Comparison of ENCODE assay signal across 12 mouse cellular contexts in the genomic region with DNA sequence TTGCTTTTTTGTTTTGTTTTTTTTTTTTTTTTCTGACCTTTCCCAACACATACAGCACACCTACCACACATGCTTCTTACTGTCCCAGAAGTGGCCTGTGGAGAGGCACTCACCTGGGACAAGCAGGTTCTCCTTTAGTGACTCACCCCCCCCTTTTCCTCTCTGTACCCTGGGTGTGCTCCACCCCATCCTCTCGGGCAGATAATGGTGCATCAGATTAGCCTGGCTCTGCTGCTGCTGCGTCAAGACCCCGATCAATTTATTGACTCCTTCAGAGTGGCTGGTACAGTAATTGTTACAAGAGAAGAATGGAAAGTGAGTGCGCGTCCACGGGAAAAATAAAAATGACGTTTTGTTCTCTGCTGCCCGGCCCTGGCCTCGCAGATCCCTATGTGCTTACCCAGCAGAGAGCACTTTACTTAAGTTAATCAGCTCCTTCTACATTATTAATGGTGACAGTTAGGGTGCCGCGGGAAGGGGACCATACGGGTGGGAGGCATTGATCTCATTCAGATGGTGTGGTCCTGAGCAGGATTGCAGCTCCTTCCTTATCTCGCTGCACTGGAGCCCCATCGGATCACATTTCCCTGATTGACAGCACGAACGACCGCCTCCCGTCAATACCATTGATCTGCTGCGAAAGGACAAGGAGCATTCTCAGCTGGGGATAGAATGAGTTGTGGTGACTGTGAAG.
A peak's percentile ranks its signal among the peaks of the same experiment; 100 is the strongest.
DNase-seq lines count a peak whose midpoint lies in the region; ATAC-seq and TF ChIP-seq lines count a peak whose summit lies in the region.
"Had no signal": no experiment of that assay in that cellular context is flagged by ENCODE, and none has a peak within 500 bp of the region (broad histone marks: within the 10 kb centered on the region; RNA-seq: fewer than 3 reads in every experiment).

No protein-coding gene starts in this region.

- ATAC-seq in lung, postnatal 0 days = no peak
- peak; percentile 64; the same call in 1 of the 2 replicates for ATAC-seq in hindbrain, embryonic 11.5 days (ENCODE audit: low FRiP score)
- no peak for ATAC-seq in liver, embryonic 15.5 days (ENCODE audit: insufficient read depth)

- H3K4me2 ChIP-seq in lung, postnatal 0 days (replicated peaks; ENCODE audit: low read depth, low read length) = peak overlapping the region; percentile 6; the same call in 1 of the 2 replicates
- 0 out of 2 replicates have a peak overlapping the region, but pooled peaks have one; percentile 11 for H3K4me2 ChIP-seq in hindbrain, embryonic 11.5 days (replicated peaks; ENCODE audit: low read depth, low read length)
- peak overlapping the region; percentile 2; the same call in 1 of the 2 replicates for H3K4me2 ChIP-seq in liver, embryonic 15.5 days
- H3K4me2 ChIP-seq: limb, embryonic 15.5 days had no signal

- no peak overlapping the region for H3K9ac ChIP-seq in lung, postnatal 0 days (replicated peaks; ENCODE audit: low read depth)
- no peak overlapping the region for H3K9ac ChIP-seq in hindbrain, embryonic 11.5 days (ENCODE audit: low read depth, low read length)
- no peak overlapping the region for H3K9ac ChIP-seq in liver, embryonic 15.5 days
- H3K9ac ChIP-seq: limb, embryonic 15.5 days had no signal

- no peak overlapping the region for H3K4me3 ChIP-seq in lung, postnatal 0 days (ENCODE audit: low read depth, low read length)
- no peak overlapping the region for H3K4me3 ChIP-seq in hindbrain, embryonic 11.5 days (ENCODE audit: low read depth, low read length)
- no peak overlapping the region for H3K4me3 ChIP-seq in liver, embryonic 15.5 days (replicated peaks)
- H3K4me3 ChIP-seq: limb, embryonic 15.5 days had no signal

- TF ChIP-seq EP300 in lung, postnatal 0 days (IDR thresholded peaks at IDR 0.05) = 0 out of 2 replicates have a peak, but pooled peaks have one; percentile 11

- no peak for TF ChIP-seq CTCF in lung, postnatal 0 days (IDR thresholded peaks at IDR 0.05)

- DNase-seq in lung, postnatal 0 days (ENCODE audit: low spot score) = no peak
- no peak for DNase-seq in lung, postnatal 36 days
- DNase-seq in hindbrain, embryonic 11.5 days (ENCODE audit: low spot score) = no peak
- peak; percentile 44 for DNase-seq in retina, postnatal 1 day
- DNase-seq in c-Kit-positive CD71-positive TER-119-positive erythroid progenitor cells, embryonic 14.5 days (ENCODE audit: low spot score) = no peak
- DNase-seq in gastrocnemius, postnatal 4 days (ENCODE audit: low spot score in 2 of 2) = no peak
- DNase-seq: adrenal gland, adult 8-10 months; cerebellum, postnatal 10 days; heart, postnatal 14 days; thymus, postnatal 25 days had no signal

- WGBS in lung, postnatal 0 days = 32% methylated on average over 19 of the region's 19 CpGs
- WGBS in hindbrain, embryonic 11.5 days = 22% methylated on average over 19 of the region's 19 CpGs
- WGBS in liver, embryonic 15.5 days (ENCODE audit: insufficient replicate concordance) = 21% methylated on average over 19 of the region's 19 CpGs

- no peaks in the 10 kb centered on the region for H3K9me3 ChIP-seq in lung, postnatal 0 days (ENCODE audit: low read length)
- H3K9me3 ChIP-seq in hindbrain, embryonic 11.5 days (ENCODE audit: control insufficient read depth, low read length) = no peaks in the 10 kb centered on the region
- no peaks in the 10 kb centered on the region for H3K9me3 ChIP-seq in liver, embryonic 15.5 days (replicated peaks)
- H3K9me3 ChIP-seq: limb, embryonic 15.5 days had no signal

- no peak overlapping the region for H3K27ac ChIP-seq in lung, postnatal 0 days (ENCODE audit: low read length)
- 0 out of 2 replicates have a peak overlapping the region, but pooled peaks have one; percentile 51 for H3K27ac ChIP-seq in hindbrain, embryonic 11.5 days (ENCODE audit: low read depth, low read length)
- no peak overlapping the region for H3K27ac ChIP-seq in liver, embryonic 15.5 days (replicated peaks)
- H3K27ac ChIP-seq: limb, embryonic 15.5 days had no signal

- no peaks in the 10 kb centered on the region for H3K36me3 ChIP-seq in lung, postnatal 0 days (ENCODE audit: insufficient read depth, low read length)
- no peaks in the 10 kb centered on the region for H3K36me3 ChIP-seq in hindbrain, embryonic 11.5 days (ENCODE audit: control insufficient read depth, insufficient read depth, low read length)
- no peaks in the 10 kb centered on the region for H3K36me3 ChIP-seq in liver, embryonic 15.5 days (replicated peaks)
- H3K36me3 ChIP-seq: limb, embryonic 15.5 days had no signal

- peaks cover 11% of the 10 kb centered on the region; the same call in 1 of the 2 replicates for H3K4me1 ChIP-seq in lung, postnatal 0 days (ENCODE audit: insufficient read depth, low read depth, low read length)
- H3K4me1 ChIP-seq in hindbrain, embryonic 11.5 days (replicated peaks; ENCODE audit: control insufficient read depth, insufficient read depth, low read length) = no peaks in the 10 kb centered on the region; the same call in 1 of the 2 replicates
- H3K4me1 ChIP-seq in liver, embryonic 15.5 days (replicated peaks) = peaks cover 30% of the 10 kb centered on the region

- H3K27me3 ChIP-seq in lung, postnatal 0 days (replicated peaks; ENCODE audit: insufficient read depth, low read length) = no peaks in the 10 kb centered on the region
- no peaks in the 10 kb centered on the region for H3K27me3 ChIP-seq in hindbrain, embryonic 11.5 days (ENCODE audit: control insufficient read depth, insufficient read depth, low read length)
- H3K27me3 ChIP-seq in liver, embryonic 15.5 days = no peaks in the 10 kb centered on the region
- H3K27me3 ChIP-seq: limb, embryonic 15.5 days had no signal
